Mouse (Mus musculus) naive thymus-derived CD4-positive, alpha-beta T cell, adult 5 months (primary cell): ENCODE data around the gene Arid1a. TPM values are rescaled to one million over a fixed set of nuclear protein-coding genes. Genes with fewer than 3 reads are reported as not detected.

Experiments used
- polyA plus RNA-seq: library from polyadenylated mRNA; unstranded; fragments of 100-300 nt; shearing (Covaris generic); gene quantifications from one replicate; pipeline ENCODE4 v1.2.1, GENCODE M21; 2017

Arid1a gene
- polyA plus RNA-seq, result 64.5 TPM

GRCm38 (mm10) chr4:133756514-133757268 lies at the start of gene Arid1a:
TSS of gene Arid1a (minus strand) at chr4:133756769.

DNA sequence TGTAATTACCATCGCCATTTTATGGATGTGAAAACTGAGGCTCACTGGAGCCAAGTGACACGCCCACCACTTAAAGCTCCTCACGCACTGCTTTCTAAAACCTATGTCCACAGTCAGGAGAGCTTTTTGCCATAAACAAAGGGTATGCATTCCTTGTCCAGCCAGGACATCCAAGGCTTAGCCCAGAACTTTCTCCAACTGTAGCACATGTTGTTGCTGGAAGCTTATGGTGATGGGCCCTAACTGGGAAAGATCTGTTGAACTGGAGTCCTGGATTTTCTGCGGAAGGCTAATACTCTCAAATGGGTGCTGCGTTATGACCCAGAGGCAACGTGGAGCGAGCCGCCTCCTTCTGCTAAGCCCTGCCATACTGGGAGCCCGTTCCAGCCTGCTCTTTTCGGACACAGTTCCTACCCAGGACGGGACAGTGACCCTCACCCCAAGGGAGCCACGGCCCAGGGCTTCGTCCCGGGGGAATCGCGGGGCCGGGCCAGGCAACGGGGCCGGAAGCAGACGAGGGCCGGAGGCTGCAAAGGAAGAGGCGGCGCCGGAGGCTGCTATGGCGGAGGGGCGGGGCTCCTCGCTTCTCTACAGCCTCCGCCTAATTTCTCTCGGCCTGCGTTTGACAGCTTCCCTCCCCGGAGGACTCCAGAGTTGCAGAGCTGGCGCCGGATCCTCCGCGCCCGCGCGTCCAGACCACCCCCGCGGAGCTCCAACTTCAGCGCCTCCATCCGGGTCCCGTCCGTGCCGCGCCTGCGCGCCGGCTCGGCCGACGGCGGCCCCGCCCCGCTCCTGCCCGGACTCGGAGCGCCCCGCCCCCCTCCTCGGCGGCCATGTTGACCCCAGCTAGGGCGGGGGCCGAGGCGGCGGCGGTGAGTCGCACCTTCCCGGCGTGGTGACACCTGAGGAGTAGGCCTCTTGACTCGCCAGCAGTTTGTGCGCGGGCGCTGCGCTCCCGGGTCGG lies 84.4 kb downstream of the Arid1a start, which contains the start of gene Pigv:
Gene Pigv (minus strand): TSS at position 767 of the 964 bp plus-strand sequence.

DNA sequence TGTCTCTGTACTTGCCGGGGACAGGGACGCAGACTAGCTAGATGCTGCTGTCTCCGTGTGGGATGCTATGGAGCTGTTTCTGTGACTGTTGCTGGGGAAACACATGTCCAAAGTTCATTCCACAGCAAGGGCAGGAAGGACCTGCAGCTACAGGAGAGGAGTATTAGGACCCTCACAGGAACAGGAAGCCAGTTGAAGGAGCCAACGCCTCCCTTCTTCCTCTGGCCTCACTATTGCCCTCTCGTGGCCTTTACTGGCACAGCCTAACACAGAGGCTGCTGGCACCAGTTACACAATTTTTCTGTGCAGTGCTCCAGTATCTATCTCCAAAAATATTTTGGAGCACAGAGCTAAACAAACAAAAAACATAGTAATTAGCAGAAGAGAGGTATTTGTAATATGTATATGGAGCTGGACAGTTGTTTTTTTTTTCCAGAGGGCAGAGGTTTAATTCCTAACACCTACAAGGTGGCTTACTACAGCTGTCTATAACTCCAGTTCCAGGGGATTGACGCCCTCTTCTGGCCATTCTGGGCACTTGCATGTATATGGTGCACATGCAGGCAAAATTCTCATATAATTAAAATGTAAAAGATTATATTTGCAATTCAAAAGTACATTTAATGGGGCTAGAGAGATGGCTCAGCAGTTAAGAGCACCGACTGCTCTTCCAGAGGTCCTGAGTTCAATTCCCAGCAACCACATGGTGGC lies 106.4 kb downstream of the Arid1a start, which contains the start of gene Zdhhc18:
Gene Zdhhc18 (minus strand): TSS at position 166 of the 711 bp plus-strand sequence.

Other genes starting within 250 kb of the Arid1a start
- gene Kdf1, start 237.8 kb downstream of the Arid1a start, polyA plus RNA-seq, result not detected
- gene Nudc, start 210.8 kb downstream of the Arid1a start, polyA plus RNA-seq, result 134 TPM
- not detected for gene Nr0b2, start 203.4 kb downstream of the Arid1a start, polyA plus RNA-seq
- 26.4 TPM for gene Gpatch3, start 182.0 kb downstream of the Arid1a start, polyA plus RNA-seq
- gene Gpn2, start 172.4 kb downstream of the Arid1a start, polyA plus RNA-seq, result 11.9 TPM
- 24.0 TPM for gene Sfn, start 154.6 kb downstream of the Arid1a start, polyA plus RNA-seq
- gene Zdhhc18, start 106.6 kb downstream of the Arid1a start, polyA plus RNA-seq, result 221 TPM
- gene Pigv, start 84.1 kb downstream of the Arid1a start, polyA plus RNA-seq, result 16.9 TPM
- gene Rps6ka1, start 131.0 kb upstream of the Arid1a start, polyA plus RNA-seq, result 164 TPM
- gene Hmgn2, start 211.9 kb upstream of the Arid1a start, polyA plus RNA-seq, result 321 TPM
- gene Dhdds, start 244.1 kb upstream of the Arid1a start, polyA plus RNA-seq, result 19.7 TPM